Mouse (Mus musculus) MN1 (cell line): ENCODE results near the gene Ccdc154.
"Not testable (repeated sequence)": the region's sequence is repeated elsewhere in the genome, so short reads cannot be mapped to it uniquely, and the experiment has no call there.

Experiments used
- DNase-seq: peaks from one replicate; pipeline ENCODE4 v3.0.0-alpha.2; 2016; ENCODE audit warnings: low spot score

The Ccdc154 gene

GRCm38 (mm10) chr17:25162161-25162560, at the start of gene Ccdc154:
Gene Ccdc154, plus strand, starts transcription at chr17:25162461.
- DNase-seq: no peak

- peak; percentile 37 for DNase-seq
Measured at GRCm38 (mm10) chr17:25114908-25115645, 47.2 kb upstream of the Ccdc154 start.

GRCm38 (mm10) chr17:25115664-25116432, 46.4 kb upstream of the Ccdc154 start, which contains the start of gene Telo2:
Gene Telo2, minus strand, starts transcription at chr17:25115967.
- peak; percentile 95 for DNase-seq

- DNase-seq: peak; percentile 52
Measured at GRCm38 (mm10) chr17:25117263-25117662, 45.0 kb upstream of the Ccdc154 start.

GRCm38 (mm10) chr17:25120406-25120805, 41.9 kb upstream of the Ccdc154 start, which contains the start of gene Ptx4:
Gene Ptx4, plus strand, starts transcription at chr17:25120760.
- peak; percentile 35 for DNase-seq

GRCm38 (mm10) chr17:25123979-25124378, 38.3 kb upstream of the Ccdc154 start:
- no peak for DNase-seq

GRCm38 (mm10) chr17:25125442-25126060, 36.7 kb upstream of the Ccdc154 start:
- not testable (repeated sequence) for DNase-seq

GRCm38 (mm10) chr17:25127079-25127478, 35.2 kb upstream of the Ccdc154 start:
- DNase-seq: peak; percentile 40

- no peak for DNase-seq
Measured at GRCm38 (mm10) chr17:25127681-25128080, 34.6 kb upstream of the Ccdc154 start.

GRCm38 (mm10) chr17:25130060-25130459, 32.2 kb upstream of the Ccdc154 start:
- no peak for DNase-seq

- DNase-seq: peak; percentile 96
Measured at GRCm38 (mm10) chr17:25133275-25133698, 29.0 kb upstream of the Ccdc154 start, which contains the start of gene Clcn7. Gene Clcn7, plus strand, starts transcription at chr17:25133391.

- DNase-seq: no peak
Measured at GRCm38 (mm10) chr17:25135622-25136021, 26.6 kb upstream of the Ccdc154 start.

- no peak for DNase-seq
Measured at GRCm38 (mm10) chr17:25138803-25139202, 23.5 kb upstream of the Ccdc154 start.

GRCm38 (mm10) chr17:25139960-25140359, 22.3 kb upstream of the Ccdc154 start:
- DNase-seq: no peak

- no peak for DNase-seq
Measured at GRCm38 (mm10) chr17:25163387-25163786, 1.1 kb downstream of the Ccdc154 start.

- no peak for DNase-seq
Measured at GRCm38 (mm10) chr17:25164770-25165169, 2.5 kb downstream of the Ccdc154 start.

- DNase-seq: no peak
Measured at GRCm38 (mm10) chr17:25165970-25166671, 3.9 kb downstream of the Ccdc154 start.

- DNase-seq: no peak
Measured at GRCm38 (mm10) chr17:25169706-25170105, 7.4 kb downstream of the Ccdc154 start.

GRCm38 (mm10) chr17:25172558-25172957, 10.3 kb downstream of the Ccdc154 start:
- no peak for DNase-seq

- DNase-seq: peak; percentile 55
Measured at GRCm38 (mm10) chr17:25175411-25175810, 13.2 kb downstream of the Ccdc154 start, which contains the start of gene Gm38655. Gene Gm38655, minus strand, starts transcription at chr17:25175471.

- DNase-seq: peak; percentile 50
Measured at GRCm38 (mm10) chr17:25183232-25183631, 21.0 kb downstream of the Ccdc154 start.
